Mouse (Mus musculus) liver (tissue): ENCODE measurements around the gene Slc25a12.
A peak's percentile ranks its signal among the peaks of the same experiment; 100 is the strongest.

Experiments used
- DNase-seq: peaks from one replicate; pipeline ENCODE4 v3.0.0-alpha.2; 2020; ENCODE audit warnings: mixed read lengths

Slc25a12 gene

DNA sequence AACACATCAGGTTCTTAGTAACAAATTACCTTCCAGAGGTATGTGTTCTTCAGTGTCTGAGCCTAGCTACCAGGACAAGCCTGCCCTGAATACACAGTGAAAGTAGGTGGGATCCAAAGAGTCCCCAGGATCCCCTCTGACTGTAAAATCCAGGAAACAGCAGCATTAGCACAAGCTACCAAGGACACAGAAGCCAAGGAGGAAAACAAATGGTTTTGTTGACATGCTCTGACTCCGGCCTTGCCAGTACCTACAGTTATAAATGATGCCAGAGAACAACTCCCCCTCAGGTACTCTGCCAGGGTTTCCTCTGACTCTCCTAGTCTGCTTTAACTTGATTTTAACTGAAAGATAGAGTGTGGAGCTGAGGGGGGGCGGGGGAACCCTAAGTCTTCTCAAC lies 18.0 kb downstream of the Slc25a12 start:
- DNase-seq: no peak

DNA sequence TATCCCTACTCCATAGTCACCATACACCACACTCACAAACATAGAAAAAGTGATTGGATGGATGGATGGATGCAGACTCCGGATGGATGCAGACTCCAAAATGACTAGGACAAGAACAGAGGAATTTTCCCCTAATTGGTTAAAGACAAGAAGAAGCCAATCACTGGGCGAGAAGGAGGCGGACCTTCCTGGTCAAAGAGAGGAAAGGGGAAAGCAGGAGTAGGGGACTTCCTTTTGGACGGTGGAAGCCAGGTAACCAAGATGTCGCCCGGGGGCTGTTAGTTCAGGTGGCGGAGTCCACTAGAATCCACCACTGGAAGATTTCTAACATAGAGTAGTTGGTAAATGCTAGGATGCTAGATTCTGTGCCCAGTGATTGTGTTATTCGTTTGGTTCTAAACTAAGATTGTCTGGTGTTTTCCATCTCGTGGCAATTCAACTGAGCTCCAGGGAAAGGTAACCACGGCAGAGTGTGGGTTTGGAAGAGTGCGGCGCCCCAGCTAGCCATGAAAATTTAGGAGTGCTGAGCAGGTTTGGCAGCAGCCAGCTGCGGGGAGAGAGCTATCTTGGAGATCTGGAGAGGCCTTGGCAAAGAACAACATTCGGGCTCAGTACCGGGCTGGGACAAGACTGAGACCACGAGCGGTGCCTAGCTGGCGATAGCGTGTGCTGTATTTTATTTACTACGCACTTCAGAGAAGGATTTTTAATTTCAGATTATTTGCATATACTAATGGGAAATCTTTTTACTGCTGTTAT lies 19.6 kb downstream of the Slc25a12 start:
- DNase-seq: no peak

DNA sequence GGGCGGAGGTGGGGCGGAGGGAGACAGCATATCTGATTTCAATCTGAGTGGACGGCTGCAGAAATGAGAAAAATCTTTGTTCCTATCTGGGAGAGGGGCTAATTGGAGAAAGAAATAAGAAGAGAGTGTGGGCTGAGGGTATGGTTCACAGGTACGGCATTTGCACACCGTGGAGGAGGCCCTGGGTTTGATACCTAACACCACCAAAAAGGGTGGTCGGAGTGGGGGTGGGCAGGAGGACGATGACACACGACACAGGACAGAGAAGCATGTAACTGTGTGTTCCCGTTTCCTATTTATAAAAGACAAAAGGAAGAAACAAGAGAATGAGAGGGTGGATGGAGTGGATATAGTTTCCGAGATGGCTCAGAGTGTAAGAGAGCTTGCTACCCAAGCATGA lies 20.4 kb downstream of the Slc25a12 start:
- no peak for DNase-seq

DNA sequence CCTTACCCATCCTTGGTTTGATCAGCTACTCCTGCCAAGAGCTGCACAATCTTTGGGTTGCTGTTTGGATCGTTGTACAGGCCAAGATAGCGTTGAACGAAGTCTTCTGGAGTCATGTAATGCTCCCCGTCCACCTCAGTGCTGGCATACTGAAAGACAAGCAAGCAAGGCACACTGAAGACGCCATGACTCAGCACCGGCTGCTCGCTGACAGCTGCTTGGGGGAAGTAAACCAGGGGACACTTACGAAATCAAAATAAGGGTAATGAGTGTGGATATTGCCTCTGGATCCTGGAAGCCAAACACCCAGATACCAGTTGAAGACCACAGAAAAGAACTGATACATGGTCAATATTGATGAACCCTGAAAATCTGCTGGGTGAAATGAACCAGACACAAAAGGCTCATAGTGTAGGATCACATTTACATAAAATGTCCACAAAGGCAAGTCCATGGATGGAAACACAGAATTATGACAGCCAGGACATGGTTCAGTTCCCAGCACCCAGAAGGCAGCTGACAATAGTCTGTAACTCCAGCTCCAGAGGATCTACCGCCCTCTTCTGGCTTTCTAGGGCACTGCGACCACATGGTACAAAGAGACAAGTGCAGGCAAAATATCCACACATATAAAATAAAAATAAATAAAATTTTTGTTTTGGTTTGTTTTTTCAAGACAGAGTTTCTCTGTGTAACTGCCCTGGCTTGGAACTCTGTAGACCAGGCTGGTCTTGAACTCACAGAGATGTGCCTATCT lies 23.5 kb downstream of the Slc25a12 start:
- DNase-seq: no peak

DNA sequence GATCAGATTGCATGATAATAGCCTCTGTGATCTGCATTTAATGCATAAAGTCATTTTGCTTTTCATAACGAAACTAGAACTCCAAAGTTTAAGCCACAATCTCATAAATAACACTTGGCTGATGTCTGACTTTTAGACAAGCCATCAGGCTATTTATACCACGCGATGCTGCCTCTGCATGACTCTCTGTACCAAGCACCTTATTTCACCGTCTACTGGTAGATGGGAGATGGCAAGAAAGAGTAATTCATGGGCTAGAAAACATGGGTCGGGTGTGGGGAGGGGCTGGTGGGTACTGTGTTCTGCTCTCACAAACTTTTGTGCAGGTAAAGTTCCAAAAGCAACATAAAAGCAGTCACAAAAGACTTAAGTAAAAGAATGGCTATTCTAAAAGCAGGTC lies 27.4 kb downstream of the Slc25a12 start:
- DNase-seq: no peak

DNA sequence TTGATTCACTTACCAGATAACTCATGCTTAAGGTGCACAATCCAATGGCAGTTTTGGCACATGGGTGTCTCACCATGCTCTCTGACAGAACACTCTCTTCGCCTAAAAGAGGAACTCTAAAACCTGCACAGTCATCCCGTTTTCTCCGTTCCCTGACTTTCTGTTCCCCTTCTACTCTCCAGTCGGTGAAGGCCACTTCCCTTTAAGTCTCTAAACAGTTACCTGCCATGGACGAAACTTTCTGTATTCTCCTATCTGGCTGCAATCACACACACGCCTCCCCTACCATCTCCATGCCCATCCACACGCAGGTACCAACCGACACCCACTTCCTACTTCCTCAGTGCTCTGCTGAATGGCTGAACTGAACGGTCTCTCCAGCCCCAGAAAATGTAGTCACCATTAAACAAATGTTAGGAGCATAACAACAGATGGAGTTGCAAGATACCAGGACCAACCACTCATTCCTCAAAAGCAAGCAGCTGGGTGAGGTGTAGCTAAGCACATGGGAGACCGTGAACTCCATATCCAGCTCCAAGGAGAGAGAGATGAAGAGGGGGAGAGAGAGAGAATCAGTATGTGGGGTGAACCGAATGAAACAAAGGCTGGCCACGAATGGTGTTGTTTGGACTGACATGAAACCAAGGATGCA lies 29.3 kb downstream of the Slc25a12 start:
- DNase-seq: peak; percentile 13

DNA sequence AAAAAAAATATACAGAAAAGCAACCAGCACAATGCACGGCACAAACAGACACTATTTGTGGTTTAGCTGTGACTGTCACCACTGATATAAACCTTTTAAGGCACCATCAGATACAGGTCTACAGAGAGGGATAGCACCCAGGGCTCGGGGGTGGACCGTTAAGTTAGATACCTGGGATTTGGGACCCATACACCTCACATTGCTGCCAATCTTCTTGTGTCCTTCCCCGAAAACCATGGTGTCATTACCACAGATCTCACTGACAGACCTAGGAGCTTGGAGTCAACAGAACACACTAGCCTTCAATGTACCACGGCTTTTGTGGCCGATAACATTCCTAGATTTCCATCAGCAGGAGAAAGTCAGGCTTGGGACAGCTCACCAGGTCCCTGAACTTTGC lies 30.9 kb downstream of the Slc25a12 start:
- no peak for DNase-seq

DNA sequence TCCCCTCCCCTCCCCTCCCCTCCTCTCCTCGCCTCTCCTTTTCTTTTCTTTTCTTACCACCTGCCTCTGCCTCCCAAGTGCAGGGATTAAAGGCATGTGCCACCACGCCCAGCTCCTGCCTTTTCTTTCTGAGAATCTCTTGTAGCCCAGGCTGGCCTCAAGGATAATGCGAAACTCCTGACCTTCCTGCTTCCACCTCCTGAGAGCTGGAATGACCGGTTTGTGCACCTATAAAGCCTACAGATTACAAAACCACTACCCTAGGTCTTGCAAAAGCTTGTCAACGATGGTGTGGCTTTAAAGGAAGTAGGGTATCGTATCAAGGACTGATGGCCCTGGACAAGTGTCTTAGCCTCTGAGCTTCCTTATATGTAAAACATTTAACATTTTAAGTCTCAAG lies 31.3 kb downstream of the Slc25a12 start:
- no peak for DNase-seq

DNA sequence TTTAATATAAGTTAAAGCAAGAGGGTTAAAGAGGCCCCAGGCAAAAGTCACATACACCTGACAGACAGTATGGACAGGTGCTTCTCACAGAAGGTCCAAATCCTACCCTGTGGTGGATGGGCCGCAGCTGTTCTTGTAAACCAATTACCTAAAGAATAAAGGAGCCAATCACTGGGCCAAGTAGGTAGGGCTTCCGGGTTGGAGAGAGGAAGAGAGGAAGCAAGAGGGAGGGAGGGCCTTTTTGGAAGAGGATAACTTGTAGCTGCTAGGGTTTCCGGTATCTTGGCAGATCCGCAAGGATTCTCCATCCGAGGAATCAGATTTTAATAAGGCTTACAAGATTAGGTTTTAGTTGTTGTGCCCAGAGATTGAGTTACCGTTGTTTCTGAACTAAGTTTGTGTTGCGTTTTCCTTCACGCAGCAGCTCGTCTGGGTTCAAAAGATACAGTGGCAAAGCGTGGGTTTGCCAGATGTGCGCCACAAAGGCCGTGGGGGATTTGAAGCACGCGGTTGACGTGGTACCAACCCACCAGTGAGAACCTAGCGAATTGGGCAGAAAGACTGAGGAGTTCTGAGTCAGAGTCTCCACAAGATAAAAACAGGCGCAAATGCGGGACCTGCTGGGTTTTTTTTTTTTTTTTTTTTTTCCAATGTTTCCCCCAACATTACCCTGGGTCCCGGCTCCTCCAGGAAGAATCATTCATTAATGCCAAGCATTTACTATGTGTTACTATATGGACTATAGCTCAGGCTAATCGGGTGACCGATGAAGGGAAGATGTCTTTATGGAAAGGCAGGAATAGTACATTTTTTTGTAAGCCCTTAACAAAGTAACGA lies 33.3 kb downstream of the Slc25a12 start:
- DNase-seq: no peak

DNA sequence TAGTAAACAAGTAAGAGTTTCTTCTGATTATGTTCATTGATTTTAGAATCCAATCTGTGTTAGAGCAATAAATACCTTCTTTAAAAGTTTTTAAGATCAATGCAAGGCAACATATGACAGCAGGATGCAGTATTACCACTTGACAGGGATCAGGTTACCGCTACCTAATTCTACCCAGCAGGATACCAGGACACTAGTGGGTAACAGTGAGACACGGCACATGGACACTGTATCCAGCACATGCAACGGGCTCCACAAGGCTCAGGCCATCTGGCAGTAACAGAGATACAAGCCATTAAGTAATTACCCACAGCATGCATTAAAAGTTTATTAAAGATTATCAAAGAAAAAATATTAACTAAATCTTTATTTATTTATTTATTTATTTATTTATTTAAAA lies 37.8 kb downstream of the Slc25a12 start:
- no peak for DNase-seq

DNA sequence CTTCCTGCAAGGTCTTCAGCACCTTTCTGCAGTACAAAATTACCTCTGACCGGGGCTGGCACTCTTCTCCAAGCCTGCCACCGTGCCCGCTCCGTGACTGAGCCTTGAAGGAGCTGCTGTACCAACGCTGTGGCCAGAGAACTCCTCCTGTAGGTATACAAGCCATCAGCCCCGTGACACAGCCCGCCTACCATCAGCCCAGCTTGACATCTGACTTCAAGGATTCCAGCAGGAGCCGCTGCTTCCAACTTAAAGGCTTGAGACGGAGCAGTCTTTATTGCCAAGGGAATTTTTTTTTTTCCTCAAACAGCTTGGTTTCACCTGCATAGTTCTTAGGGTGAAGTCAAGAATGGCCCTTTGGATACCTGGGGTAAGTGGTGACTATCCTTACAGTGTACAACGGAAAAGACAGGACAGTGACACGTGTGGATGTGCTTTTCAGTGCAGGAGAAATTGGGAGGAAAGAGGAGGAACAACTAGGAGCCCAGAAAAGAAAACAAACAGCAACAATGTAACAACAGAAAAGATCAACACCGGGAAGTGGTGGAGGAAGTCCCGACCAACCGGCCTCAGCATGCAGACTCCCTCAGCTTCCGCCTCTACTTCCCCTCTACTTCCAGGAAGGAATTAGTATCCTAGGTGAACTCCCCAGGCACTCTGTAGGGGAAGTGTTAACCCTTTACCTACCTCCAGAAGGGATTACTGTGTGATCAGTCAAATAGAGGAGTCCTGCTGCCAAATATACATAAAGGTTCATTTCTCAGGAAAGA lies 39.0 kb downstream of the Slc25a12 start:
- DNase-seq: no peak

DNA sequence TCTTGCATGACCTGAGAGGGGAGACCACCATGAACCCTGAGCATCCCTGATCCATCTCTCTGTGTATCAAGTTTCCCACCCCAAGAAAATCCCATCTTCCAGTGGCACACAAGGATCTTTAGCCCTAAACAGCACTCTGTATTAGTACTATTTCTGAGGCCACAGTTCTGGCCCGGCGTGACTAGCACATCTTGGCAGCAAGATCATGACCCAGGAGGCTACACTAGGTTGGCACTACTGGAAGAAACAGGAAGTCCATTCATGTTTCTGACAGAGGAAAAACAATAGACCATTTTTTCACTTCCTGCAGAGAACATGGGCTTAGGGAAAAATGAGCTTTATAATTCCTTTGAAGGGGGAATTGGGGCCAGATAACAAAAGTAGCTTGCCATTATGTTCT lies 39.8 kb downstream of the Slc25a12 start:
- no peak for DNase-seq

DNA sequence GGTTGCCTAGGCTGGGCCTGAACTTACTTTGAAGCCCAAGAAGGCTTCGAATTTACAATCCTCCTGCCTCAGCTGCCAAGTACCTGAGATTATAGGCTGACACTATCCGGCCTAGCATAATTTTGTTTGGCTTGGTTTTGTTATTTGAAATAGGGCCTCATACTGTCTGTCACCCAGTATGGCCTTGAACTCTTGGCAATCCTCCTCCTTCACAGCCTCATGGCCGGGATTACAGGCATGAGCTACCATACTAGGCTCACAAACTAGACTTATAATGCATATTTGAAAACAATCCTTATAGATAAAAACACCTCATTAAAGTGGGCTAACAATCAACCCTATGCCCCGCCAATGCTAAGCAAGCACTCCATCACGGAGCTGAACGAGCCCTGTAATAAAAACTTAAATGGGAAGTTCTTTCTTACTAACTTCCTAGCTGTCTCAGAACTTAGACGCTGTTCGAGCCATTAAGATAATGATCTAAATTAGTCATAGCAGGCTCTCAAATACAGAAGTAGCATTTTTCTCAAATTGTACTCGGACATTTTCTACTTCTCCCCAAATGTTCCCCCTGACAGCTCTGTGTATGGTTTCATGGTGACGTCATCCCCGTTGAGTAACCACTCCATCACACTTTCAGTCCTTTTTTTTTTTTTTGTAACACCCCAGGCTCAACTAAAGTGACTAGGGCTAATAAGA lies 40.6 kb downstream of the Slc25a12 start:
- DNase-seq: no peak

DNA sequence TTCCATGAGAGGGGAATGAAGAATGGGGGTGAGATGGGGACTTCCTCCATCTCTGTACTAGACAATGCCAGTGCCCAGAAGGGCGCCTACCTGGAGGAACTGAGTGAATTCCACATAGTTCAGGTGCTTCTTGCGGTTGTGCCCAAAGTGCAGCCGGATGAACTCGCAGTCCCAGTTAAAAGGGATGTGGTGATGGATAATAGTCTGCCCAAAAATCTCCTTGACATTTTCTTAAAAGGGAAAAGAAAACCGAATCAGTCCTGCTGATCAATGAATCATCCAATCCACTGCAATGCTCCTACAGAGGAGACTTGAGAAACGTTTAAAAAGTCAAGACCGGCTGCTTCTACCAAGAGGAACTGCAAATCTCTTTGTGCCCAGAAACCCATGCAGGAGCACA lies 43.7 kb downstream of the Slc25a12 start:
- DNase-seq: no peak

DNA sequence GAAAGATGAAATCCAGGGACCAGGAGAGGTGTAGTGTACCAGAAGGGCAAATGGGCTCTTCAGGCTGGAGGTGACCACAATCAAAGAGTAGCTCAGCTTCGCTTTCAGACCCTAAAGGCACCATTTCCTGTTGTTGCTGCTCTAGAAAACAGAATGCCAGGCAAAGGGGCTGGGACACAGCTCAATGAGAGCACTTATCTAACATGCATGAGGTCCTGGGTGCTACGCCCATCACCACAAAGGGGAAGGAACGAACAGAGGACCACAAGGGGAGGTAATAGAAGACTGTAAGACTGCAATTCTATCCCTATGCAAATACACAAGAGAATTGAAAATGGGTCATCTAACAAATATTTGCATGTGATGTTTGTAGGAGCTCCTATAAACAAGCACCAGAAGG lies 46.1 kb downstream of the Slc25a12 start:
- no peak for DNase-seq

DNA sequence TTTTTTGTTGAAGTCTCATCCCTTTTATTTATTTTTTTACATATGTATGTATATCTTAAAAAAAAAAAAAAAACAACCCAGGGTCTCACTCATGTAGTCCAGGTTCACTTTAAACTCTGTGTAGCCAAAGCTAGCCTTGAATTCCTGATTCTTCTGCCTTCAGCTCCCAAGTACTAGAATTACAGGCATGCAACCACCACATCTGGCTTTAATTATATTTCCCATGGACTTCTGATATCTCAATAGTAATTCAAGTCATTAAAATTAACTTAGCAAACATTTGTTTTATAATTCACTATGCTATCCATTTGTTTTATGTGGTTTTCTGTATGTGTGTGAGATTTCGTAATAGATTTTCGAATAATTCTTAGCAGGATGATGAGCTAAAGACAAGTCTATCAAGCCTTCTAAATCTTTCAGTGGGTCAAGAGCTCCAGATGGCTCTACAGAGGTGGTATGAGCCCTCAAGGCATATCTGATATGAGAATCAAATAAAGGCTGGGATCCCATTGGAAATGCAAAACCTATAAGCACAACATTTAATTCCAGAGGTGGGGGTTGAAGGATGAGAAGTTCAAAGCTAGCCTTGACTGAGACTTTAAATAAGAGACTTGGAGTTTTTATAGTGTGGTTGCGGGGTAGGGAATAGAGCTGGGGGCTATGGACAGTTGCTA lies 51.3 kb downstream of the Slc25a12 start:
- DNase-seq: no peak

DNA sequence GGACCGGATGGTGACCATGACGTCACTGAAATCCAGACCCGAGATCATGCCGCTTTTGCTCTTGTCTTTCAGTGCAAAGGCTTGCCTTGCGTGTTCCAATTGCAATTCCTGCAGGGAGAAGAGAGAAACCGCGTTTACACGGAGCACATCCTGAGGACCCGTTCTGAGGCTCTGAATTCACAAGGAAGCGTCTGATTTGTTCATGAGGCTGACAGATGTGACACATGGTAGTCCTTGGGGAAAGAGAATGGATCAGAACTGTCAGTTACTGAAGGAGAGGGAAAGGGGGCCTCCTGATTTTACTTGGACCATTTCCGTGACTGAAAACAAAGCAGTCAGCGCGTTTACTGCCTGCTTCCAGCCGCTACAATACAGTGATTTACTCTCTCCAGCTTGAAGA lies 52.5 kb downstream of the Slc25a12 start:
- no peak for DNase-seq

DNA sequence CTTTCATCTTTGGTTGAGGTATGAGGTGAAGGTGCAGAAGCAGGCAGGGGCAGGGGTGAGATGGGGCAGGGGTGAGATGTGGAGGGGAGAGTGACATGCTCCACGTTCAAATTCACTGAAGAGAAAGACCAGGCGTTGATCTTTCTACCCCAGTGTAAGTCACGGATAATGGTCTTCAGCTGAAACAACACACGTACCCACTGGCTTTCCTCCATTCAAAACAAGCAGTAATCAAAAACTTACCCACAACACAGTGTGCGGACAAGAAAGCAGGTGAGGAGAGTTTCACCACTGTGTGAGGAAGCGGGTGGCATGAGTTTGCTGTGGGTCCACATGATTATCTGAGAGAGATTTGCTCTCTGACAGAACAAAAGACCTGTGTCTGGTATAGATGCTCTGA lies 53.5 kb downstream of the Slc25a12 start:
- DNase-seq: no peak

DNA sequence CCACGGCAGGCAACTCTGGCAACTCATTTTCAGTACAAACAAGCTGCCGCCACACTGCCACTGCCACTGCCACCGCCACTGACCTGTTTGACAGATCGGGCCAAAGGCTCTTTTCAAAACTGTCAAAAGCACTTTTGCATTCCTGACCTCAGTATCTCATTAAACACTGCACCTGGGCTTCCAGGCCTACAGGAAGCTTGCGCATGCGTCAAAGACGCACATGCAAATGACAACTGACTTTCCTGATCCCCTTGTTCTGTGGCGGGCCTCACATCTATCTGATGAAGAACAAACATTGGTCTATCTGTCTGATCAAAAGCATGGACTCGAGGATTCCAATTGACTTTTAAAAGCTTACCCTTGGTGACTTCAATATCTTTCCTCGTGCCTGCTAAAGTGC lies 55.5 kb downstream of the Slc25a12 start:
- DNase-seq: no peak

DNA sequence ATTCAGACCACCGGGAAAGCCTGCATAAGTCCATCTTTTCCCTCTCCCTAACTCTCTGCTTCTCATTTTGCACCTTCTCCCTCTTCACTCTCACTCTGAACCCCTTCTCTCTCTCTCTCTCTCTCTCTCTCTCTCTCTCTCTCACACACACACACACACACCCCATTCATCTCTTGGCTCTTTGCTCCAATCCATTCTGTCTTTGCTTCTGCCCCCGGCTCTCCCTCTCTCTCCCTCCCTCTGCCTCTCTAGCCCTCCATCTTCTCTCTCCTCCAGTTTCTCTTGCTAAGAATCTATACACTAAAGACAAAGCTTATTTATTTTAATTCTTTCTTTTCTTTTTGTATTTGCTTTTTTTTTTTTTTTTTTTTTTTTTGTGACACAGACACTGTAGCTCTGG lies 57.8 kb downstream of the Slc25a12 start:
- DNase-seq: no peak

DNA sequence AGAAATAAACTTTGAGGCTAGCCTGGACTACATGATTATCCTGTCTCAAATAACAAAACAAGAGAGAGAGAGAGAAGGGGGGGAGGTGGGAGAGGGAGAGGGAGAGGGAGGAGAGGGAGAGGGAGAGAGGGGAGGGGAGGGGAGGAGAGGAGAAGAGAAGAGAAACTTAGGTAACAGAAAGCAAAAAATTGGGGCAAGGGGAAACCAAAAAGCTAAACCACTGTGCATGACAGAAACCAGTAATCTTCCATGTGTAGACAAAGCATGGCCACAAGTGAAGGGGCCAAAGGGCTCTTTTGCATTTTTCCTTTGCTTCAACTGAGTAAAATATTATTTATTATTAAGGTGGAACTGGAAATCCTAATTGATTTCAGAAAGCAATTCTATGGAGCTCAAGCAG lies 61.2 kb downstream of the Slc25a12 start:
- no peak for DNase-seq
